Mouse (Mus musculus): ENCODE data around the gene Grin1.

Gene Grin1

GRCm38 (mm10) chr2:25262795-25263622 is 56.0 kb downstream of the Grin1 start:
- in situ Hi-C loops (cut with MboI; ENCODE audit: unreplicated experiment in 2 of 2), result loop anchor here in 1 of 2 experiments (25.0 kb wide), 1 partner anchor 1649 kb away; the partner anchor contains the start of genes Med22, Rpl7a, Surf1 and Surf2

GRCm38 (mm10) chr2:25262291-25262767 is 56.7 kb downstream of the Grin1 start, which contains the start of gene Tprn:
Gene Tprn, plus strand, starts transcription at chr2:25262618.
- in situ Hi-C loops (cut with MboI; ENCODE audit: unreplicated experiment in 2 of 2), result loop anchor here in 1 of 2 experiments (25.0 kb wide), 1 partner anchor 1650 kb away; the partner anchor contains the start of genes Med22, Rpl7a, Surf1 and Surf2

- in situ Hi-C loops (cut with MboI; ENCODE audit: unreplicated experiment in 2 of 2), result loop anchor here in 1 of 2 experiments (25.0 kb wide), 1 partner anchor 1650 kb away; the partner anchor contains the start of genes Med22, Rpl7a, Surf1 and Surf2
Measured at GRCm38 (mm10) chr2:25261870-25262269, 57.1 kb downstream of the Grin1 start.

GRCm38 (mm10) chr2:25258887-25259286 is 60.1 kb downstream of the Grin1 start:
- in situ Hi-C loops (cut with MboI; ENCODE audit: unreplicated experiment in 2 of 2), result loop anchor here (5.0 to 25.0 kb wide), 4 partner anchors 64 to 1653 kb away; partner anchors contain the start of genes Med22 (in 1 of the 2), Noxa1 (in 1 of the 2), Rpl7a (in 1 of the 2) and Surf1 (in 1 of the 2)

- in situ Hi-C loops (cut with MboI; ENCODE audit: unreplicated experiment in 2 of 2), result loop anchor here (5.0 to 25.0 kb wide), 4 partner anchors 62 to 1655 kb away; partner anchors contain the start of genes Med22 (in 1 of the 2), Noxa1 (in 1 of the 2), Rpl7a (in 1 of the 2) and Surf1 (in 1 of the 2)
Measured at GRCm38 (mm10) chr2:25257250-25257649, 61.7 kb downstream of the Grin1 start.

- in situ Hi-C loops (cut with MboI; ENCODE audit: unreplicated experiment in 2 of 2), result loop anchor here (5.0 to 25.0 kb wide), 4 partner anchors 62 to 1656 kb away; partner anchors contain the start of genes Med22 (in 1 of the 2), Noxa1 (in 1 of the 2), Rpl7a (in 1 of the 2) and Surf1 (in 1 of the 2)
Measured at GRCm38 (mm10) chr2:25256443-25257109, 62.4 kb downstream of the Grin1 start.

- in situ Hi-C loops (cut with MboI; ENCODE audit: unreplicated experiment in 2 of 2), result loop anchor here (5.0 to 25.0 kb wide), 4 partner anchors 61 to 1657 kb away; partner anchors contain the start of genes Med22 (in 1 of the 2), Noxa1 (in 1 of the 2), Rpl7a (in 1 of the 2) and Surf1 (in 1 of the 2)
Measured at GRCm38 (mm10) chr2:25255284-25255779, 63.7 kb downstream of the Grin1 start, which contains the start of gene Tmem203. Gene Tmem203, plus strand, starts transcription at chr2:25255439.

GRCm38 (mm10) chr2:25252331-25252730 is 66.7 kb downstream of the Grin1 start:
- in situ Hi-C loops (cut with MboI; ENCODE audit: unreplicated experiment in 2 of 2), result loop anchor here (5.0 to 25.0 kb wide), 4 partner anchors 58 to 1660 kb away; partner anchors contain the start of genes Med22 (in 1 of the 2), Noxa1 (in 1 of the 2), Rpl7a (in 1 of the 2) and Surf1 (in 1 of the 2)

- in situ Hi-C loops (cut with MboI; ENCODE audit: unreplicated experiment in 2 of 2), result no loop called here
Measured at GRCm38 (mm10) chr2:25246183-25247072, 72.6 kb downstream of the Grin1 start, which contains the start of gene AL732309.1. Gene AL732309.1, minus strand, starts transcription at chr2:25246863.

GRCm38 (mm10) chr2:25244144-25244543 is 74.8 kb downstream of the Grin1 start:
- in situ Hi-C loops (cut with MboI; ENCODE audit: unreplicated experiment in 2 of 2), result no loop called here

GRCm38 (mm10) chr2:25243342-25243741 is 75.6 kb downstream of the Grin1 start:
- in situ Hi-C loops (cut with MboI; ENCODE audit: unreplicated experiment in 2 of 2), result no loop called here

GRCm38 (mm10) chr2:25242101-25242506 is 76.9 kb downstream of the Grin1 start, which contains the start of the genes Rnf208 and Cysrt1:
Gene Rnf208, plus strand, starts transcription at chr2:25242255.
Gene Cysrt1, minus strand, starts transcription at chr2:25242452.
- in situ Hi-C loops (cut with MboI; ENCODE audit: unreplicated experiment in 2 of 2), result no loop called here

- in situ Hi-C loops (cut with MboI; ENCODE audit: unreplicated experiment in 2 of 2), result no loop called here
Measured at GRCm38 (mm10) chr2:25241438-25241775, 77.6 kb downstream of the Grin1 start.

All from v-Abl transformed pro-B cells (cell line).